Mouse (Mus musculus) ES-Bruce4 (cell line): ENCODE data around the gene Anks1b. TPM values are rescaled to one million over a fixed set of nuclear protein-coding genes. Genes with fewer than 3 reads are reported as not detected.

ENCODE experiments used
- H3K27ac ChIP-seq: 2 replicates; pipeline ENCODE4 v1.5.1; 2012; ENCODE audit warnings: low read length, inconsistent platforms; ENCODE audit not compliant: insufficient read depth
- H3K27me3 ChIP-seq: 2 replicates; pipeline ENCODE4 v1.6.1; 2012; ENCODE audit warnings: mild to moderate bottlenecking, low read length, inconsistent platforms; ENCODE audit not compliant: control insufficient read depth, poor library complexity, insufficient read depth, severe bottlenecking
- H3K36me3 ChIP-seq: 2 replicates; pipeline ENCODE4 v1.6.1; 2012; ENCODE audit warnings: inconsistent platforms, mild to moderate bottlenecking, low read length, moderate library complexity; ENCODE audit not compliant: control insufficient read depth, poor library complexity, insufficient read depth, severe bottlenecking
- H3K4me1 ChIP-seq: one replicate; pipeline ENCODE4 v1.8.1; 2011; ENCODE audit warnings: low read length; ENCODE audit not compliant: control insufficient read depth, insufficient read depth
- H3K4me3 ChIP-seq: 2 replicates; pipeline ENCODE4 v1.5.1; 2011; ENCODE audit warnings: low read depth, mild to moderate bottlenecking, low read length
- H3K9ac ChIP-seq: 2 replicates; pipeline ENCODE4 v1.6.1; 2012; ENCODE audit warnings: low read depth, mild to moderate bottlenecking, inconsistent platforms; ENCODE audit not compliant: poor library complexity, severe bottlenecking
- H3K9me3 ChIP-seq: replicated peaks from 2 replicates; pipeline ENCODE4 v1.6.1; 2012; ENCODE audit warnings: mild to moderate bottlenecking, low read length, inconsistent platforms; ENCODE audit not compliant: control insufficient read depth, poor library complexity, insufficient read depth, severe bottlenecking
- CTCF ChIP-seq: IDR thresholded peaks from one replicate; pipeline ENCODE4 v1.8.1; 2011; ENCODE audit warnings: low read depth, low read length
- EP300 ChIP-seq: IDR thresholded peaks from 2 replicates; pipeline ENCODE4 v1.6.1; 2011; ENCODE audit warnings: low read depth, low read length; ENCODE audit not compliant: insufficient read depth
- POLR2A ChIP-seq: IDR thresholded peaks from one replicate; pipeline ENCODE4 v1.8.1; 2011; ENCODE audit warnings: low read length; ENCODE audit not compliant: insufficient read depth
- polyA plus RNA-seq: library from polyadenylated mRNA; stranded (reverse); fragments of >200 nt; gene quantifications from 2 replicates; pipeline ENCODE4 v1.2.4, GENCODE M21; 2011; ENCODE audit warnings: low read depth; ENCODE audit not compliant: missing spikeins, insufficient read depth, insufficient read length

Anks1b gene
- polyA plus RNA-seq, 1 experiment, result 2.3 TPM

DNA sequence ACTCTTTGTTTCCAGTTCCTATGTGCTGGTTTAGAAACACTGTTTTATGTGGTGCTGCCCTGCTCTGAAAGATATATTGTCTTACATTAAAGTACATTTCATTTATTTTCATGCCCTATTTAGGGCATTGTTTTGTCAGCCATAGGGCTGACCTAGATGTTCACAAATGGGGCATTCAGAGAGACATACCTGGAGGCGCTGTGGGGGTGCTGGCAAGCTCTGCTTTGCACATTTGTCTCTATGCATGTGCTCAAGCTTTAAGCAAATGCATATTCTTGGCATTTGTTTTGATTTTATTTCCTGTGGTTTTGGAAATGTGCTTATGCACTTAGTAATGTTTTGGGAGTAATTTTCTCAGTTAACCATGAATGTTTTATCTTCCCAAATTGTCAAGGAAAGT is 43.8 kb downstream of the Anks1b start:
- no peak overlapping the region for H3K27ac ChIP-seq
- no peaks in the 10 kb centered on the region for H3K4me1 ChIP-seq
- H3K9me3 ChIP-seq, result no peaks in the 10 kb centered on the region
- H3K4me3 ChIP-seq, result no peak overlapping the region
- H3K27me3 ChIP-seq, result no peaks in the 10 kb centered on the region
- no peak for TF ChIP-seq EP300
- no peak for TF ChIP-seq CTCF
- TF ChIP-seq POLR2A, result no peak
- H3K9ac ChIP-seq, result no peak overlapping the region
- no peaks in the 10 kb centered on the region for H3K36me3 ChIP-seq

DNA sequence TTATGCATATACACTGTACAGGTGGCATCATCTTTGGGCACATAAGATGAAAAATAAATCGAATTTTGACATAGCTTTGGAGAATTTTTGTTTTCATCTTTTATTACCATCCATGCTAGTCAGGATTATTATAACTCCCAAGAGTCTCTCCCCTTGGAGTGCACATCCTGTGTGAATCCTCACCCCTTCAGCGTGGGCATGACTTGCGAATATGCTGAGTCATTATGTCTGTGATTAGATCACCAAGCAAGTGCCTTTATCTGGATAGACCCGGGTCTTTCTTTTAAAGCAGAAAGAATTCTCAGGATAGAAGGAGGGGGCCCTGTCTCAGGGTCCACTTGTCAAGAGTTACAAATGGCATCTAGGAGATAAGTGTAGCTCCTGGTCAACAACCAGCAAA is 48.7 kb downstream of the Anks1b start:
- Histone ChIP-seq H3K4me3 (no peak overlapping the region), H3K4me1 (no peaks in the 10 kb centered on the region), H3K27me3 (no peaks in the 10 kb centered on the region), H3K9ac (no peak overlapping the region), H3K27ac (no peak overlapping the region), H3K9me3 (peaks cover 14% of the 10 kb centered on the region), H3K36me3 (no peaks in the 10 kb centered on the region)
- TF ChIP-seq CTCF, result no peak
- TF ChIP-seq EP300, result no peak
- no peak for TF ChIP-seq POLR2A

DNA sequence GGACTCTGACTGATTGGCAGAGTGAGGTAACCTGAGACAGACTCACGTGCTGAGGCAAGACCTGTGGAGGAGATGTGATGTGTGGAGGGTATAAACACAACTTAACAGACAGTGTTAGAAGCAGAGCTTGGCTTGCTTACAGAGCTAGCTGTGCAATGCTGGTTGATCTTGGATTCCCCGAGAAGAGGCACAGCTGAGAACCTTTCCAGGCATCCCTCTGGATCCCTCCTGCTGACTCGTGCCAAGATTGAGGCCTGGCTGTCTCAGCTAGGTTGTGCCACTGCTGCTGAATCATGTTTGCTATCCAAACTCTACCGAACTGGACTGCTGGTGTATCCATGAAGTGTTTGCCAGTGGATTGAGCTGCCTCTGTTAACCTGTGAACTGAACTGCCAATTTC is 68.9 kb downstream of the Anks1b start:
- Histone ChIP-seq H3K9me3 (0 out of 2 replicates have a peak, but pooled peaks cover 2% of the 10 kb centered on the region), H3K27me3 (no peaks in the 10 kb centered on the region), H3K27ac (no peak overlapping the region), H3K36me3 (no peaks in the 10 kb centered on the region), H3K9ac (no peak overlapping the region), H3K4me1 (no peaks in the 10 kb centered on the region), H3K4me3 (no peak overlapping the region)
- TF ChIP-seq EP300 (no peak), CTCF (no peak), POLR2A (no peak)

DNA sequence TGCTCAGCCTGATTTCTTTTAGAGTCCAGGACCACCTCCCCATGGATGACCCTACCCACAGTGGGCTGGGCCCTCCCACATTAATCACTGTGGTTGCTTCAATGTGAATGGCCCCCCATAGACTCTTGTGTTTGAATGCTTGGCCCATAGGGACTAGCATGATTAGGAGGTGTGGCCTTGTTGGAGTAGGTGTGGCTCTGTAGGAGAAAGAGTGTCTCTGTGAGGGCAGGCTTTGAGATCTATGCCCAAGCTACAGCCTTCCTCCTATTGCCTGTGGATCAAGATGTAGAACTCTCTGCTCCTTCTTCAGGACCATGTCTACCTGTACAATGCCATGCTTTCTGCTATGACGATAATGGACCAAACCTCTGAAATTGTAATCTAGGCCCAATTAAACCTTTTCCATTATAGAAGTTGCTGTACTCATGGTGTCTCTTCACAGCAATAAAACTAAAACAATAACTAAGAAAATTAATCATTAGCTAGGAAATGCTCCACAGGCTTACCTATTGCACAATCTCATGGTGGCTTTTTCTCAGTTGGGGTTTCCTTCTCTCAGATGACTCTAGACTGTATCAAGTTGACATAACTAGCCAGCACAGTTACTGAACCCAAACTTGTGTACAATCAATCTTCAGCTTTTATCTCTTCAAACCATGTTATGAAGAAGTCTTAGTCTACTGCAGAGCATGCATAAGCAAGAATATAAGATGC is 73.5 kb downstream of the Anks1b start:
- Histone ChIP-seq H3K36me3 (no peaks in the 10 kb centered on the region), H3K4me1 (no peaks in the 10 kb centered on the region), H3K9ac (no peak overlapping the region), H3K9me3 (no peaks in the 10 kb centered on the region), H3K27ac (no peak overlapping the region), H3K4me3 (no peak overlapping the region), H3K27me3 (no peaks in the 10 kb centered on the region)
- no peak for TF ChIP-seq CTCF
- no peak for TF ChIP-seq EP300
- no peak for TF ChIP-seq POLR2A

DNA sequence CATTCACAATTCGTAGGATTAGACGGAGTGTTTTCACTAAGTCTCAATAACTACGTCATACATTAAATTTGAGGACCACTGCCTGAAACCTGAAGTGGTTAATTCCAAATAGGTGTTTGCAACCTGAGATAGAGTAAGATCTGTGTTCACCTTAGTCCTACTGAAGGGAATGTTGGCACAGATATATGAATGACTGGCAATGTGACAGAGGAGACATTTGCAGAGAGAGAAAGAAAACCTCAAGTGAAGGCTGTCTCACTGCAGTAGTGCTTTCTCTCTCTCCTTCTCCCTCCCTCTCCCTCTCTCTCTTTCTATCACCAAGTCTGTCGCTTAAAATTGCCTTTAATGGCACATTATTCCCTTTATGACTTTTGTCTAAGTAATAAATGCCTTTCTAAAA is 101.1 kb downstream of the Anks1b start:
- H3K4me1 ChIP-seq, result no peaks in the 10 kb centered on the region
- no peak overlapping the region for H3K4me3 ChIP-seq
- H3K36me3 ChIP-seq, result no peaks in the 10 kb centered on the region
- no peaks in the 10 kb centered on the region for H3K27me3 ChIP-seq
- no peak overlapping the region for H3K27ac ChIP-seq
- H3K9me3 ChIP-seq, result no peaks in the 10 kb centered on the region
- H3K9ac ChIP-seq, result no peak overlapping the region
- TF ChIP-seq CTCF (no peak), EP300 (no peak), POLR2A (no peak)

DNA sequence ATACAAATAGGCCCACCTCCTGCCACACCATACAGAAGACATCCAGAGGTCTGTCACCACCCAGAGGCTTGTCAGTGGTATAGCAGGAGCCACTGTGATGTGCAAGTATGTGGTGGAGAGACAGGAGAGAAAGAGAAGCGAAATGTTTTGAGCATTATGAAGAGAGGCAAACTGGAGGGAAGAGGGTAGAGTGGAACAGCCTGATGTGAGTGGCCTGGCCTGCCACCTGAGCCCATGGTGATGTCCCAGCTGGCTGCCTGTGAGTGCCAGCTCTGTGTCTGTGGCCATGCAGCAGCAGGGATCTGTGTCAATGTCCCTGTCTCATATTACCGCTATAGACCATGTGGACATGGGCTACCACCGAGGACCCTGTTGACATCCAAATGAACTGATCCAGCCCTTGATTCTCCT is 102.1 kb downstream of the Anks1b start:
- no peaks in the 10 kb centered on the region for H3K4me1 ChIP-seq
- H3K9me3 ChIP-seq, result no peaks in the 10 kb centered on the region
- H3K4me3 ChIP-seq, result no peak overlapping the region
- H3K27me3 ChIP-seq, result no peaks in the 10 kb centered on the region
- H3K9ac ChIP-seq, result no peak overlapping the region
- H3K36me3 ChIP-seq, result no peaks in the 10 kb centered on the region
- H3K27ac ChIP-seq, result no peak overlapping the region
- TF ChIP-seq CTCF (no peak), EP300 (no peak), POLR2A (no peak)
